Comparison of ENCODE assay signal across 10 mouse cellular contexts in the genomic region with DNA sequence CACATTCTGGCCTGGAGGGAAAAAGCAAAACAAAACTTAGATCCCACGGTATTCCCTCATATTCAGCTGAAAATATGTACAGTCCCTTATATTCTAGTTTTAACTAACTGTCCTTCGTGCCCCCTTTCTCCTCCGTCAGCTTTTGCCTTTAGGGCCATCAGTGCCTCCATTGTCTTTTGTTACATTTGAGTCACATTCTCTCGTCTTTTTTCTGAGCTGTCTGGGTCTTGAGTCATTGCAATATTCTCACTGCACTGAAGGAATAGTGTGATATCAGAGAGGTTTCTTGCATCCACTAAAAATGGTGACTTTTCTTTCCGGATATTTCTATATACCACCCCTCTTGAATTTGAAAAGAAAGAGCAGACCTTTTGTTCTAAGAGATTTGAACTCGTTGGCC. TPM values are rescaled to one million over a fixed set of nuclear protein-coding genes. Genes with fewer than 3 reads are reported as not detected.
DNase-seq lines count a peak whose midpoint lies in the region; ATAC-seq and TF ChIP-seq lines count a peak whose summit lies in the region.
"Had no signal": no experiment of that assay in that cellular context is flagged by ENCODE, and none has a peak within 500 bp of the region (broad histone marks: within the 10 kb centered on the region; RNA-seq: fewer than 3 reads in every experiment).

No protein-coding gene starts in this region.

- no peak for ATAC-seq in liver, embryonic 12.5 days
- ATAC-seq in embryonic facial prominence, embryonic 13.5 days (ENCODE audit: insufficient number of reproducible peaks, insufficient read depth, low FRiP score, low TSS enrichment, low read depth), result no peak
- ATAC-seq in hindbrain, postnatal 0 days, result no peak

- intact Hi-C loops in left cerebral cortex, postnatal 10 days (cut with DNase I), result loop anchor here (5.0 kb wide), 2 partner anchors 36 to 44 kb away; no protein-coding TSS in a partner anchor
- intact Hi-C loops in left cerebral cortex, postnatal 36 days (cut with DNase I), result loop anchor here (5.0 kb wide), 1 partner anchor 61 kb away; no protein-coding TSS in a partner anchor

- H3K36me3 ChIP-seq in liver, embryonic 12.5 days, result no peaks in the 10 kb centered on the region
- H3K36me3 ChIP-seq in embryonic facial prominence, embryonic 13.5 days, result no peaks in the 10 kb centered on the region
- no peaks in the 10 kb centered on the region for H3K36me3 ChIP-seq in hindbrain, postnatal 0 days (ENCODE audit: insufficient read depth, low read length)

- peaks cover 73% of the 10 kb centered on the region for H3K27me3 ChIP-seq in liver, embryonic 12.5 days (replicated peaks)
- H3K27me3 ChIP-seq in embryonic facial prominence, embryonic 13.5 days, result no peaks in the 10 kb centered on the region
- no peaks in the 10 kb centered on the region for H3K27me3 ChIP-seq in hindbrain, postnatal 0 days (ENCODE audit: insufficient read depth, low read length)

- TF ChIP-seq POLR2A in olfactory bulb, adult 2 months (IDR thresholded peaks at IDR 0.05; ENCODE audit: insufficient read depth, low read depth, low read length), result no peak

- TF ChIP-seq CTCF in hindbrain, postnatal 0 days (IDR thresholded peaks at IDR 0.05; ENCODE audit: low read depth), result no peak
- TF ChIP-seq CTCF in olfactory bulb, adult 2 months (IDR thresholded peaks at IDR 0.05; ENCODE audit: insufficient read depth, low read depth, low read length), result no peak

- H3K4me2 ChIP-seq in liver, embryonic 12.5 days, result peak overlapping the region; percentile 96; the same call in 1 of the 2 replicates
- peak overlapping the region; percentile 65 for H3K4me2 ChIP-seq in embryonic facial prominence, embryonic 13.5 days
- peak overlapping the region; percentile 76 for H3K4me2 ChIP-seq in hindbrain, postnatal 0 days (ENCODE audit: low read depth, low read length)

- WGBS in liver, embryonic 12.5 days (ENCODE audit: insufficient replicate concordance), result 67% methylated on average over 6 of the region's 6 CpGs
- 33% methylated on average over 6 of the region's 6 CpGs for WGBS in embryonic facial prominence, embryonic 13.5 days
- 34% methylated on average over 6 of the region's 6 CpGs for WGBS in hindbrain, postnatal 0 days
- WGBS in olfactory bulb, adult 2 months, result 29% methylated on average over 6 of the region's 6 CpGs

- H3K4me3 ChIP-seq in liver, embryonic 12.5 days, result no peak overlapping the region
- no peak overlapping the region for H3K4me3 ChIP-seq in embryonic facial prominence, embryonic 13.5 days
- H3K4me3 ChIP-seq in hindbrain, postnatal 0 days (ENCODE audit: low read length), result no peak overlapping the region; the same call in 1 of the 2 replicates
- H3K4me3 ChIP-seq in olfactory bulb, adult 2 months (ENCODE audit: insufficient read depth, low read depth, low read length), result no peak overlapping the region

- DNase-seq in liver, result no peak
- no peak for DNase-seq in hindbrain, postnatal 0 days (ENCODE audit: low spot score)
- DNase-seq in left cerebral cortex, postnatal 10 days (ENCODE audit: extremely low spot score in 1 of 2, low spot score in 2 of 2), result no peak
- DNase-seq in spleen, postnatal 14 days (ENCODE audit: low spot score in 2 of 2), result no peak
- DNase-seq in left cerebral cortex, postnatal 36 days (ENCODE audit: low spot score in 2 of 2), result no peak

- H3K9ac ChIP-seq in liver, embryonic 12.5 days, result no peak overlapping the region
- H3K9ac ChIP-seq in embryonic facial prominence, embryonic 13.5 days, result no peak overlapping the region
- peak overlapping the region; percentile 96; the same call in 1 of the 2 replicates for H3K9ac ChIP-seq in hindbrain, postnatal 0 days (replicated peaks; ENCODE audit: low read length)

- peaks cover 50% of the 10 kb centered on the region for H3K4me1 ChIP-seq in liver, embryonic 12.5 days
- peaks cover 41% of the 10 kb centered on the region for H3K4me1 ChIP-seq in embryonic facial prominence, embryonic 13.5 days
- H3K4me1 ChIP-seq in hindbrain, postnatal 0 days (ENCODE audit: insufficient read depth, low read length), result peaks cover 18% of the 10 kb centered on the region; the same call in 1 of the 2 replicates
- H3K4me1 ChIP-seq in olfactory bulb, adult 2 months (ENCODE audit: control insufficient read depth, insufficient read depth, low read length), result peaks cover 8% of the 10 kb centered on the region

- no peak overlapping the region for H3K27ac ChIP-seq in liver, embryonic 12.5 days
- H3K27ac ChIP-seq in embryonic facial prominence, embryonic 13.5 days, result peak overlapping the region; percentile 99
- no peak overlapping the region for H3K27ac ChIP-seq in hindbrain, postnatal 0 days
- H3K27ac ChIP-seq in olfactory bulb, adult 2 months (ENCODE audit: insufficient read depth, low read depth, low read length), result peak overlapping the region; percentile 26; the same call in 1 of the 2 replicates

- no peaks in the 10 kb centered on the region for H3K9me3 ChIP-seq in liver, embryonic 12.5 days (replicated peaks)
- H3K9me3 ChIP-seq in embryonic facial prominence, embryonic 13.5 days, result no peaks in the 10 kb centered on the region
- H3K9me3 ChIP-seq in hindbrain, postnatal 0 days (ENCODE audit: low read length), result no peaks in the 10 kb centered on the region

RNA-seq across cellular contexts. Expression of a gene that starts 0.6 kb away (rescaled TPM):
- polyA plus RNA-seq in liver, embryonic 12.5 days (2016; fragmentation: Nextera tagmentation; extraction: Ambion mirVana), result 8.6 and 8.8 TPM in 2 replicates
- polyA plus RNA-seq in embryonic facial prominence, embryonic 13.5 days (2015; fragmentation: Nextera tagmentation; extraction: Ambion mirVana), result 58.1 and 64.9 TPM in 2 replicates
- 52.5 and 53.8 TPM in 2 replicates for total RNA-seq in hindbrain, postnatal 0 days (2014; rRNA removed)
- 20.6 and 21.1 TPM in 2 replicates for polyA plus RNA-seq in hindbrain, postnatal 0 days (2015; fragmentation: Nextera tagmentation; extraction: Ambion mirVana)
- not detected in 2 replicates for polyA plus RNA-seq in olfactory bulb, adult 2 months (2012; ENCODE audit: insufficient read depth, insufficient read length, low replicate concordance, missing spikeins)
- total RNA-seq in left cerebral cortex, postnatal 10 days (2021), result 10 to 100 TPM; 34.7 to 37.3 TPM
- 10 to 100 TPM; 34.3 to 38.3 TPM for total RNA-seq in left cerebral cortex, postnatal 36 days (2021)
- total RNA-seq: megakaryocyte-erythroid progenitor cell, adult 5-6 weeks had no signal

RNA-seq across cellular contexts. Expression of a gene that starts 18.8 kb away (rescaled TPM):
- polyA plus RNA-seq in liver, embryonic 12.5 days (2016; fragmentation: Nextera tagmentation; extraction: Ambion mirVana), result not detected in 2 replicates
- polyA plus RNA-seq in embryonic facial prominence, embryonic 13.5 days (2015; fragmentation: Nextera tagmentation; extraction: Ambion mirVana), result not detected in 2 replicates
- total RNA-seq in hindbrain, postnatal 0 days (2014; rRNA removed), result not detected in 2 replicates
- not detected in 2 replicates for polyA plus RNA-seq in hindbrain, postnatal 0 days (2015; fragmentation: Nextera tagmentation; extraction: Ambion mirVana)
- not detected in 2 replicates for polyA plus RNA-seq in olfactory bulb, adult 2 months (2012; ENCODE audit: insufficient read depth, insufficient read length, low replicate concordance, missing spikeins)
- not detected for total RNA-seq in left cerebral cortex, postnatal 10 days (2021)
- total RNA-seq in left cerebral cortex, postnatal 36 days (2021), result not detected
- total RNA-seq: megakaryocyte-erythroid progenitor cell, adult 5-6 weeks had no signal
- polyA plus RNA-seq: testis, adult 2 months had no signal

Comparison
In these comparisons a context has a peak if more than half of its experiments do, and no peak if none do; other contexts are left out.
1. H3K27ac ChIP-seq: peak in embryonic facial prominence, embryonic 13.5 days (single experiment) and olfactory bulb, adult 2 months (single experiment); none in liver, embryonic 12.5 days (single experiment) and hindbrain, postnatal 0 days (single experiment).
2. Peak in every context shown above with its lines, with median percentiles within 50 percentile points of each other: H3K4me2 ChIP-seq.